Mouse (Mus musculus) cerebellum, adult 2 months (tissue): ENCODE results near the gene Rab21.

Source experiments
- CTCF ChIP-seq: fragments of 200-500 bp; IDR thresholded peaks from 2 replicates; pipeline ENCODE4 v1.5.1; 2011; ENCODE audit warnings: low read depth, mild to moderate bottlenecking, control low read depth, low read length, moderate library complexity, borderline replicate concordance; ENCODE audit not compliant: insufficient read depth
- POLR2A ChIP-seq: fragments of 200-500 bp; IDR thresholded peaks from 2 replicates; pipeline ENCODE4 v1.6.1; 2011; ENCODE audit warnings: low read length, control low read depth, borderline replicate concordance; ENCODE audit not compliant: insufficient read depth

- no peak for TF ChIP-seq POLR2A
- no peak for TF ChIP-seq CTCF
These were observed 21.5 kb upstream of the Rab21 start for GRCm38 (mm10) chr10:115336901-115337300.
